ENCODE assay signal across 8 mouse cellular contexts in genomic region chr17:25272951-25273705, GRCm38 (mm10). TPM values are rescaled to one million over a fixed set of nuclear protein-coding genes. Genes with fewer than 3 reads are reported as not detected.
DNase-seq lines count a peak whose midpoint lies in the region; ATAC-seq lines count a peak whose summit lies in the region.

No protein-coding gene starts in this region.

- peak; percentile 89 for DNase-seq in 3T3-L1 (ENCODE audit: low read depth, low spot score)
- peak; percentile 84 to 87 for DNase-seq in adrenal gland, adult 18-20 months (ENCODE audit: low spot score in 2 of 2)
- DNase-seq in embryonic facial prominence, embryonic 10.5 days (ENCODE audit: low spot score): peak; percentile 89
- peak; percentile 94 for DNase-seq in heart, embryonic 10.5 days (ENCODE audit: low spot score)
- DNase-seq in liver: peak; percentile 89
- peak; percentile 78 to 79 for DNase-seq in spleen, postnatal 14 days (ENCODE audit: low spot score in 2 of 2)

- H3K4me3 ChIP-seq in embryonic facial prominence, embryonic 10.5 days: peak overlapping the region; percentile 92
- H3K4me3 ChIP-seq in heart, embryonic 10.5 days: peak overlapping the region; percentile 98
- H3K4me3 ChIP-seq in kidney, embryonic 16.5 days (ENCODE audit: low read length): peak overlapping the region; percentile 100
- H3K4me3 ChIP-seq in midbrain, embryonic 16.5 days (ENCODE audit: low read depth, low read length): peak overlapping the region; percentile 81

- H3K27me3 ChIP-seq in embryonic facial prominence, embryonic 10.5 days (replicated peaks; ENCODE audit: low read depth, poor library complexity, severe bottlenecking): no peaks in the 10 kb centered on the region
- no peaks in the 10 kb centered on the region for H3K27me3 ChIP-seq in heart, embryonic 10.5 days (ENCODE audit: insufficient read depth, poor library complexity, severe bottlenecking)
- no peaks in the 10 kb centered on the region for H3K27me3 ChIP-seq in kidney, embryonic 16.5 days (ENCODE audit: insufficient read depth, low read length)
- no peaks in the 10 kb centered on the region for H3K27me3 ChIP-seq in midbrain, embryonic 16.5 days (ENCODE audit: control insufficient read depth, insufficient read depth, low read depth, low read length)

- H3K4me1 ChIP-seq in embryonic facial prominence, embryonic 10.5 days: peaks cover 38% of the 10 kb centered on the region
- H3K4me1 ChIP-seq in heart, embryonic 10.5 days: peaks cover 31% of the 10 kb centered on the region
- H3K4me1 ChIP-seq in kidney, embryonic 16.5 days (ENCODE audit: insufficient read depth, low read length): peaks cover 30% of the 10 kb centered on the region
- peaks cover 26% of the 10 kb centered on the region for H3K4me1 ChIP-seq in midbrain, embryonic 16.5 days (ENCODE audit: control insufficient read depth, insufficient read depth, low read length)

- WGBS in embryonic facial prominence, embryonic 10.5 days: under 1% methylated on average over 92 of the region's 92 CpGs
- 0% methylated on average over 90 of the region's 92 CpGs for WGBS in heart, embryonic 10.5 days
- WGBS in kidney, embryonic 16.5 days: under 1% methylated on average over 90 of the region's 92 CpGs
- WGBS in midbrain, embryonic 16.5 days: under 1% methylated on average over 69 of the region's 92 CpGs

- H3K36me3 ChIP-seq in embryonic facial prominence, embryonic 10.5 days (replicated peaks): peaks cover 40% of the 10 kb centered on the region
- peaks cover 22% of the 10 kb centered on the region for H3K36me3 ChIP-seq in heart, embryonic 10.5 days
- H3K36me3 ChIP-seq in kidney, embryonic 16.5 days (ENCODE audit: insufficient read depth, low read length): peaks cover 21% of the 10 kb centered on the region
- H3K36me3 ChIP-seq in midbrain, embryonic 16.5 days (ENCODE audit: control insufficient read depth, insufficient read depth, low read length): 0 out of 2 replicates have a peak, but pooled peaks cover 3% of the 10 kb centered on the region

- H3K9ac ChIP-seq in kidney, embryonic 16.5 days (replicated peaks; ENCODE audit: low read length): peak overlapping the region; percentile 99
- peak overlapping the region; percentile 98 for H3K9ac ChIP-seq in midbrain, embryonic 16.5 days (ENCODE audit: low read depth, low read length)

- H3K9me3 ChIP-seq in embryonic facial prominence, embryonic 10.5 days: no peaks in the 10 kb centered on the region
- no peaks in the 10 kb centered on the region for H3K9me3 ChIP-seq in heart, embryonic 10.5 days
- H3K9me3 ChIP-seq in kidney, embryonic 16.5 days (ENCODE audit: low read length): no peaks in the 10 kb centered on the region
- H3K9me3 ChIP-seq in midbrain, embryonic 16.5 days (replicated peaks; ENCODE audit: control insufficient read depth, low read length, poor library complexity, severe bottlenecking): no peaks in the 10 kb centered on the region

- ATAC-seq in kidney, embryonic 16.5 days (ENCODE audit: low FRiP score, low TSS enrichment): peak; percentile 94
- ATAC-seq in midbrain, embryonic 16.5 days: peak; percentile 92

- peak overlapping the region; percentile 99 for H3K27ac ChIP-seq in embryonic facial prominence, embryonic 10.5 days (replicated peaks)
- peak overlapping the region; percentile 100 for H3K27ac ChIP-seq in heart, embryonic 10.5 days
- H3K27ac ChIP-seq in kidney, embryonic 16.5 days (ENCODE audit: low read length): peak overlapping the region; percentile 100
- H3K27ac ChIP-seq in midbrain, embryonic 16.5 days (ENCODE audit: low read length): peak overlapping the region; percentile 100

- peak overlapping the region; percentile 100 for H3K4me2 ChIP-seq in kidney, embryonic 16.5 days (replicated peaks; ENCODE audit: low read depth, low read length)
- H3K4me2 ChIP-seq in midbrain, embryonic 16.5 days (ENCODE audit: low read length): peak overlapping the region; percentile 96

RNA-seq across cellular contexts. Expression of gene Ube2i, which starts 1.3 kb away (rescaled TPM):
- total RNA-seq in adrenal gland, adult 18-20 months (2021): 100 to 1,000 TPM; 207 to 260 TPM
- 952 and 961 TPM in 2 replicates for polyA plus RNA-seq in embryonic facial prominence, embryonic 10.5 days (2016; fragmentation: Nextera tagmentation; extraction: Ambion mirVana)
- polyA plus RNA-seq in heart, embryonic 10.5 days (2016; fragmentation: Nextera tagmentation; extraction: Ambion mirVana): 528 and 716 TPM in 2 replicates
- polyA plus RNA-seq in kidney, embryonic 16.5 days (2015; fragmentation: Nextera tagmentation; extraction: Ambion mirVana): 611 and 640 TPM in 2 replicates
- 489 and 542 TPM in 2 replicates for polyA plus RNA-seq in midbrain, embryonic 16.5 days (2015; fragmentation: Nextera tagmentation; extraction: Ambion mirVana)

RNA-seq across cellular contexts. Expression of gene Baiap3, which starts 17.0 kb away (rescaled TPM):
- 10 to 100 TPM; 11.7 to 16.2 TPM for total RNA-seq in adrenal gland, adult 18-20 months (2021)
- polyA plus RNA-seq in embryonic facial prominence, embryonic 10.5 days (2016; fragmentation: Nextera tagmentation; extraction: Ambion mirVana): 0.67 and 0.94 TPM in 2 replicates
- 0.54 and 1.3 TPM in 2 replicates for polyA plus RNA-seq in heart, embryonic 10.5 days (2016; fragmentation: Nextera tagmentation; extraction: Ambion mirVana)
- polyA plus RNA-seq in kidney, embryonic 16.5 days (2015; fragmentation: Nextera tagmentation; extraction: Ambion mirVana): 2.0 and 2.3 TPM in 2 replicates
- 30.2 and 38.1 TPM in 2 replicates for polyA plus RNA-seq in midbrain, embryonic 16.5 days (2015; fragmentation: Nextera tagmentation; extraction: Ambion mirVana)

RNA-seq across cellular contexts. Expression of gene Prss34, which starts 25.1 kb away (rescaled TPM):
- total RNA-seq in adrenal gland, adult 18-20 months (2021): under 1 TPM; 0.33 to 0.48 TPM
- polyA plus RNA-seq in embryonic facial prominence, embryonic 10.5 days (2016; fragmentation: Nextera tagmentation; extraction: Ambion mirVana): not detected in 2 replicates
- polyA plus RNA-seq in heart, embryonic 10.5 days (2016; fragmentation: Nextera tagmentation; extraction: Ambion mirVana): not detected in 2 replicates
- 0.30 TPM in 1 of 2 replicates, not detected in the other for polyA plus RNA-seq in kidney, embryonic 16.5 days (2015; fragmentation: Nextera tagmentation; extraction: Ambion mirVana)
- polyA plus RNA-seq in midbrain, embryonic 16.5 days (2015; fragmentation: Nextera tagmentation; extraction: Ambion mirVana): not detected in 2 replicates

RNA-seq across cellular contexts. Expression of gene Tsr3, which starts 33.2 kb away (rescaled TPM):
- total RNA-seq in adrenal gland, adult 18-20 months (2021): 10 to 100 TPM; 20.3 to 22.6 TPM
- polyA plus RNA-seq in embryonic facial prominence, embryonic 10.5 days (2016; fragmentation: Nextera tagmentation; extraction: Ambion mirVana): 75.4 and 78.6 TPM in 2 replicates
- 44.9 and 58.4 TPM in 2 replicates for polyA plus RNA-seq in heart, embryonic 10.5 days (2016; fragmentation: Nextera tagmentation; extraction: Ambion mirVana)
- polyA plus RNA-seq in kidney, embryonic 16.5 days (2015; fragmentation: Nextera tagmentation; extraction: Ambion mirVana): 49.7 and 51.6 TPM in 2 replicates
- polyA plus RNA-seq in midbrain, embryonic 16.5 days (2015; fragmentation: Nextera tagmentation; extraction: Ambion mirVana): 57.4 and 61.2 TPM in 2 replicates

RNA-seq across cellular contexts. Expression of gene Gnptg, which starts 33.2 kb away (rescaled TPM):
- total RNA-seq in adrenal gland, adult 18-20 months (2021): 10 to 100 TPM; 42.4 to 46.5 TPM
- 36.1 and 41.5 TPM in 2 replicates for polyA plus RNA-seq in embryonic facial prominence, embryonic 10.5 days (2016; fragmentation: Nextera tagmentation; extraction: Ambion mirVana)
- 31.2 and 36.7 TPM in 2 replicates for polyA plus RNA-seq in heart, embryonic 10.5 days (2016; fragmentation: Nextera tagmentation; extraction: Ambion mirVana)
- polyA plus RNA-seq in kidney, embryonic 16.5 days (2015; fragmentation: Nextera tagmentation; extraction: Ambion mirVana): 51.2 and 56.6 TPM in 2 replicates
- 99.8 and 114 TPM in 2 replicates for polyA plus RNA-seq in midbrain, embryonic 16.5 days (2015; fragmentation: Nextera tagmentation; extraction: Ambion mirVana)

Comparison
In these comparisons a context has a peak if more than half of its experiments do, and no peak if none do; other contexts are left out.
1. Peak in every context shown above with its lines: DNase-seq, ATAC-seq, H3K4me3 ChIP-seq and H3K27ac ChIP-seq.